Mouse (Mus musculus): ENCODE measurements around the gene Hddc2. TPM values are rescaled to one million over a fixed set of nuclear protein-coding genes. Genes with fewer than 3 reads are reported as not detected.

Hddc2 gene
- total RNA-seq (2014; rRNA removed) = 50.9 and 58.9 TPM in 2 replicates
- 85.0 and 102 TPM in 2 replicates for polyA plus RNA-seq (2015; fragmentation: Nextera tagmentation; extraction: Ambion mirVana)

DNA sequence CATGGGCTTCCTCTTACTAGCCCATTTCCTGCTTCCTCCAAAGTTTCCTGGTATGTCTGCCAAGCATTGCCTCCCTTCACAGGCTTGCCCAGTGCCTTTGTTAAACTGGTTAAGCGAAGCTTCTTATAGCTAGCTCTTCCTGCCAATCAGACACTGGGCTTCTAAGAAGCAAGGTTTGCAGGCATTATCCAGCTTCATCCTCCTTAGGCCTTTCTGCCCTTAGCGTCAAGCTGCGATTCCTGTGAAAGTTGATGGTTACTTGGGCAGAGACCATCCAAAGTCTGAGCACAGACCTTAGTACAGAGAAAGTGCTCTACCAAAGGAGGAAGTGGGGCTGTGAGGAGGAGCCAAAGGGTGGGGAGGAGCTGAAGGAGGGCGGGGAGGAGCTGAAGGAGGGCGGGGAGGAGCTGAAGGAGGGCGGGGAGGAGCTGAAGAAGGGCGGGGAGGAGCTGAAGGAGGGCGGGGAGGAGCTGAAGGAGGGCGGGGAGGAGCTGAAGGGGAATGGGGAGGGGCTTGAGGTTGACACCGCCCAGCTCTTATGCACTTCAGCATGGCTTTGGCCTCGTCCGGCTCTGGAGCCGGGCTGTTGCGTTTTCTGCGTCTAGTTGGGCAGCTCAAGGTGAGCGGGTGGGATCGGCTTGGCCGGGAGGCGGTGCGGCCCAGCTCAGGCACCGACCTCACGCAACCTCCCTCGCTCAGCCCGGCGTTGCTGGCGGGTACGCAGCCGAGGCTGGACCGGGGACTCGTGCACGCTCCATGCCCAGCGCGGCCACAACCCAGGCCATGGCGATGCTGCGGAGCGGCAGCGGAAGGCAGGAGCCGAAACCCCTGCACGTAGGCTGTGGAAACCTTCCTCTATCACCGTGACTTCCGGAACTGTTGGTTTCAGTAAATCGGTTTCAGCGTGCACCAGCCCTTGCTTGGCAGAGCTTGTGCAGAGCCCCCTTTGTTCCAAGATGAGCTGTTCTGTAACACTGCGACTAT, at the start of gene Hddc2:
Hddc2 (plus strand) TSS at position 519 of the 984 bp plus-strand sequence.
- Histone ChIP-seq H3K4me3 (ENCODE audit: low read depth, low read length) (peak within 1 kb of the TSS; percentile 71), H3K4me2 (ENCODE audit: low read depth) (peak within 1 kb of the TSS; percentile 71), H3K36me3 (ENCODE audit: insufficient read depth) (no peaks in the 10 kb centered on the region), H3K9me3 (ENCODE audit: low read length) (no peaks in the 10 kb centered on the region), H3K4me1 (ENCODE audit: insufficient read depth) (peaks cover 12% of the 10 kb centered on the region), H3K27me3 (ENCODE audit: insufficient read depth, low read length) (no peaks in the 10 kb centered on the region), H3K9ac (peak within 1 kb of the TSS; percentile 81), H3K27ac (ENCODE audit: low read depth, low read length) (peak within 1 kb of the TSS; percentile 87)
- DNase-seq = peak; percentile 82
- peak; percentile 93 for ATAC-seq
- 5% methylated on average over 42 of the region's 44 CpGs for WGBS
- TF ChIP-seq CTCF (IDR thresholded peaks at IDR 0.05; ENCODE audit: low read depth) = no peak

DNA sequence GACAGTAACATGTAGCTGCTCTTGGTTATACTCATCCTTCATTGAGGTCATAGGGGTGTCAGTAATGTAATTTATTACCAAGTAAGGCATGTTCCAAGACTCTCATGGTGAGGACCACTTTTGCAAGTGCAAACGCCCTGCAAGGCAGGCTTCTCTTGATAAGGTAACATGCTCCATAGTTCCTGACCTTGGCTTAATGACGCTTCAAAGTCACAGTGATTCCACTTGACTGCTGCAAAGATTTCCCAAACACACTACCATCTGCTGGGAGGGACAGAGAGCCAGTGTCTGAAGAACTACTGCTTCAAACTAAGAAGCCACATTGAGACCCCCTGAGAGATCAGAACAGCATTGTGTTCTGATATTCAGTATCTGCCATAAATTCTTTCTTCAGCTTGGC, 40.4 kb upstream of the Hddc2 start:
- Histone ChIP-seq H3K4me1 (ENCODE audit: insufficient read depth) (no peaks in the 10 kb centered on the region), H3K4me2 (ENCODE audit: low read depth) (no peak overlapping the region), H3K36me3 (ENCODE audit: insufficient read depth) (no peaks in the 10 kb centered on the region), H3K27ac (ENCODE audit: low read depth, low read length) (no peak overlapping the region), H3K9ac (no peak overlapping the region), H3K27me3 (ENCODE audit: insufficient read depth, low read length) (no peaks in the 10 kb centered on the region), H3K9me3 (ENCODE audit: low read length) (no peaks in the 10 kb centered on the region), H3K4me3 (ENCODE audit: low read depth, low read length) (no peak overlapping the region)
- no peak for DNase-seq
- 69% methylated on average over 2 of the region's 2 CpGs for WGBS
- ATAC-seq = no peak
- TF ChIP-seq CTCF (IDR thresholded peaks at IDR 0.05; ENCODE audit: low read depth) = no peak

DNA sequence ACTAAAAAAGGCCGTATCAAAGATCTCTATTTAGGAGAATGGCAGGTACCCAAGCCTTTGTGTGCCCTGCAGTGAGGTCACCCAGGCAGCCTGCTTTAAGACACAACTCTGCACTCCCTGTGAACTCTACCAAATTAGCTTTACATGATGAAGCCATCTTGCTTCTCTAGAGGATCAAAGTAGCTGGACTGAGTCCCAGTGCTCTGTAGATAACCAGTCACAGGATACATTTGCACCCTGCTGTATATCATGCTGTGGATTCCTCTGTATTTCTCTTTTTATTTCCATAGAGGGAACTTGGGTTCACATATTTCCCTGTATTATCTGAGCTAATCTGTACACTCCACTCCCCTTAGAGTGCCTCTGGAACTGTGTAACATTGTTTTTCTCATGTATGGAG, 40.0 kb upstream of the Hddc2 start:
- Histone ChIP-seq H3K9me3 (ENCODE audit: low read length) (no peaks in the 10 kb centered on the region), H3K4me3 (ENCODE audit: low read depth, low read length) (no peak overlapping the region), H3K4me1 (ENCODE audit: insufficient read depth) (no peaks in the 10 kb centered on the region), H3K4me2 (ENCODE audit: low read depth) (no peak overlapping the region), H3K27me3 (ENCODE audit: insufficient read depth, low read length) (no peaks in the 10 kb centered on the region), H3K27ac (ENCODE audit: low read depth, low read length) (no peak overlapping the region), H3K36me3 (ENCODE audit: insufficient read depth) (no peaks in the 10 kb centered on the region), H3K9ac (no peak overlapping the region)
- DNase-seq (no peak), ATAC-seq (peak; percentile 23; the same call in 1 of the 2 replicates)
- WGBS = 27% methylated on average over 1 of the region's 1 CpGs
- no peak for TF ChIP-seq CTCF (IDR thresholded peaks at IDR 0.05; ENCODE audit: low read depth)

DNA sequence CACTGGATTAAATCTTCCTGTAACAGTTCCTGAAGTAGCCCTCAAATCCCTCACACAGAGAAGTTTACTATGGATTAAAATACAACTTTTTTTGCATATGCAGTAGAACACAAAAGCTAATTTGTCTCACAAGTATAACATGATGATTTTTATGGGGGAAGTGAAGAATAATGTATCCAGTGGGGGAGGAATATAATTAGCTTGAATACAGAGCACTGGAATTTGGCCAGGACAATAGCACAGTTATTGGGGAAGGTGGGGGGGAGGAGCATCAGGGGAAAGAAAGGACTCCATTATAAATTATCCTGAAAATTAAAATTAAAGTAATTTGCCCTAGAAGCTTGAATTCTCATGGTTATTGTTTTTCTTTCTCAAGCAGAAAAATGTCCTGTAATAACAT, 25.4 kb upstream of the Hddc2 start:
- H3K9ac ChIP-seq = no peak overlapping the region
- ATAC-seq = no peak
- no peak overlapping the region for H3K27ac ChIP-seq (ENCODE audit: low read depth, low read length)
- no peaks in the 10 kb centered on the region for H3K4me1 ChIP-seq (ENCODE audit: insufficient read depth)
- no peaks in the 10 kb centered on the region for H3K36me3 ChIP-seq (ENCODE audit: insufficient read depth)
- H3K4me2 ChIP-seq (ENCODE audit: low read depth) = no peak overlapping the region
- no peak overlapping the region for H3K4me3 ChIP-seq (ENCODE audit: low read depth, low read length)
- H3K9me3 ChIP-seq (ENCODE audit: low read length) = no peaks in the 10 kb centered on the region
- TF ChIP-seq CTCF (IDR thresholded peaks at IDR 0.05; ENCODE audit: low read depth) = no peak
- no peaks in the 10 kb centered on the region for H3K27me3 ChIP-seq (ENCODE audit: insufficient read depth, low read length)
- no peak for DNase-seq

DNA sequence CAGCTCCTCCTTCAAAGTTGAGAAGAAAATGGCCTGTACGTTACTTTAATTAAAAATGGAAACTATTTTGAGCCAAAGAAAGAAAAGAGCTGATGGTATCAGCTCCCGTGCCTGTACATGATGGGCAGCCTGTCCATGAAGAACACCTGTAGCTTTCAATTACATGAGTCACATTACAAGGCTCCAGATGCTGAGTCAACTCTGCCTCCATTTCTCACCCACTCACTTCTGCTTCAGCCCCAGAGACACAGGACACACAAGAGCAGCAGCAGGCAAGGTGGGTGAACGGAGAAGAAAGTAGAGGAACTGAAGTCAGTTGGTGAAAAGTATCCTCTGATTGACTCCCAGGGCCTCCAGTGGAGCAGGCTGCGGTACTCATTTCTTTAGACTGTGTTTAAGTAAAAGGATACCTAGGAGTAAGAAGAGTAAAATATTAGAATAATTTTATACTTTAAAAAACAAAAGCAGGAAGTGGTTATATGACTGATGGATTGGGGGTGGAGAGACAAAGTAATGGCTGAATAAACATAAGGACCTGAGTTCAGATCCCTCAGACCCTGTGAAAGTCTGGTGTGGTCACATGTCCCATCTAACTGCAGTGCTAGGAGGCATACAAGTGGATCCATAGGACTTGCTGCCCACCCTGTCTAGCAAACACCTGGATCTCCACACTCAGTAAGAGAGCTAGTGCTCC, 24.3 kb upstream of the Hddc2 start:
- H3K27ac ChIP-seq (ENCODE audit: low read depth, low read length) = no peak overlapping the region
- no peak overlapping the region for H3K9ac ChIP-seq
- no peaks in the 10 kb centered on the region for H3K36me3 ChIP-seq (ENCODE audit: insufficient read depth)
- DNase-seq (no peak), ATAC-seq (no peak)
- H3K4me1 ChIP-seq (ENCODE audit: insufficient read depth) = no peaks in the 10 kb centered on the region
- no peak for TF ChIP-seq CTCF (IDR thresholded peaks at IDR 0.05; ENCODE audit: low read depth)
- no peak overlapping the region for H3K4me3 ChIP-seq (ENCODE audit: low read depth, low read length)
- H3K4me2 ChIP-seq (ENCODE audit: low read depth) = no peak overlapping the region
- no peaks in the 10 kb centered on the region for H3K27me3 ChIP-seq (ENCODE audit: insufficient read depth, low read length)
- 93% methylated on average over 4 of the region's 4 CpGs for WGBS
- H3K9me3 ChIP-seq (ENCODE audit: low read length) = no peaks in the 10 kb centered on the region

DNA sequence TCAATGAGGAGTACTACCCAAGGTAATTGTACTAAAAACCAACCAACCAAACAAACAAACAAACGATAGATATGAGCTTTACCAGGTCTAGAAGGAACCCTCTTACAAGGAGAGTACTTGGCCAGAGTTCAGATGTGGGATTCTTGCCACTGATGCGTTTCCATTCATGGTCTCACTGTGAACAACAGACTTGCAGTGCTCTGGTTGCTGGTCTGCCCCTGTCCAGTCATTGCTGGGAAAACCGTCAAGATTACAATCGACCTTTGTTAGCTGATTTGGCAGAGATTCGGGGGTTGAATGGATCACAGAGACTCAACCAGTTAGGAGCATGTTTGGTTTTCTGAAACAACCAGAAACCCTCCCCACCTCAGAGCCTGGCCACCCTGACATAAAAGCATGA, 17.5 kb upstream of the Hddc2 start:
- H3K4me1 ChIP-seq (ENCODE audit: insufficient read depth) = no peaks in the 10 kb centered on the region
- no peaks in the 10 kb centered on the region for H3K27me3 ChIP-seq (ENCODE audit: insufficient read depth, low read length)
- ATAC-seq (peak; percentile 42), DNase-seq (peak; percentile 31)
- TF ChIP-seq CTCF (IDR thresholded peaks at IDR 0.05; ENCODE audit: low read depth) = no peak
- 10% methylated on average over 5 of the region's 5 CpGs for WGBS
- H3K9me3 ChIP-seq (ENCODE audit: low read length) = no peaks in the 10 kb centered on the region
- H3K9ac ChIP-seq = no peak overlapping the region
- H3K4me3 ChIP-seq (ENCODE audit: low read depth, low read length) = no peak overlapping the region
- H3K27ac ChIP-seq (ENCODE audit: low read depth, low read length) = no peak overlapping the region
- no peaks in the 10 kb centered on the region for H3K36me3 ChIP-seq (ENCODE audit: insufficient read depth)
- H3K4me2 ChIP-seq (ENCODE audit: low read depth) = no peak overlapping the region

DNA sequence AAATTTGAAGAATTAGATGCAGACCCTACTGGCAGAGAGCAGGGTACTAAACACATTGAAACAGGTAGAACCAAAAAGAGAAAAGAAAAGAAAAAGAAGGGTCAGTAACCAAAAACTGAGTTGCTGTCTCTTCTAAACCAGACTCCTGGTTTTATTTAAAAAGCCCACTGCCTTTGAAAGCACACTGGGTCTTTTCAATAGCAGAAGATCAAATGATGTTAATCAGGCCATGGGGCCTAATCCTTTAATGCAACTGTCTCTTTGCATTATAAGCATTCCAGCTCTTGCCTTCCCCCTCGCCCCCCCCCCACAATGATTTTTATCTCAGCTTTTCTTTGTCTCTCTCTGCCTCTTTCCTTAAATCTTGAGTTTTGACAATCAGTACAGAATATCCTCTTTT, 16.7 kb upstream of the Hddc2 start:
- no peak for ATAC-seq
- no peak overlapping the region for H3K4me3 ChIP-seq (ENCODE audit: low read depth, low read length)
- no peak for TF ChIP-seq CTCF (IDR thresholded peaks at IDR 0.05; ENCODE audit: low read depth)
- no peaks in the 10 kb centered on the region for H3K36me3 ChIP-seq (ENCODE audit: insufficient read depth)
- 0% methylated on average over 1 of the region's 1 CpGs for WGBS
- no peaks in the 10 kb centered on the region for H3K9me3 ChIP-seq (ENCODE audit: low read length)
- H3K9ac ChIP-seq = no peak overlapping the region
- no peaks in the 10 kb centered on the region for H3K4me1 ChIP-seq (ENCODE audit: insufficient read depth)
- H3K27ac ChIP-seq (ENCODE audit: low read depth, low read length) = no peak overlapping the region
- no peaks in the 10 kb centered on the region for H3K27me3 ChIP-seq (ENCODE audit: insufficient read depth, low read length)
- DNase-seq = no peak
- H3K4me2 ChIP-seq (ENCODE audit: low read depth) = no peak overlapping the region
